Comparison of ENCODE assay signal across 8 mouse cellular contexts in the genomic region with DNA sequence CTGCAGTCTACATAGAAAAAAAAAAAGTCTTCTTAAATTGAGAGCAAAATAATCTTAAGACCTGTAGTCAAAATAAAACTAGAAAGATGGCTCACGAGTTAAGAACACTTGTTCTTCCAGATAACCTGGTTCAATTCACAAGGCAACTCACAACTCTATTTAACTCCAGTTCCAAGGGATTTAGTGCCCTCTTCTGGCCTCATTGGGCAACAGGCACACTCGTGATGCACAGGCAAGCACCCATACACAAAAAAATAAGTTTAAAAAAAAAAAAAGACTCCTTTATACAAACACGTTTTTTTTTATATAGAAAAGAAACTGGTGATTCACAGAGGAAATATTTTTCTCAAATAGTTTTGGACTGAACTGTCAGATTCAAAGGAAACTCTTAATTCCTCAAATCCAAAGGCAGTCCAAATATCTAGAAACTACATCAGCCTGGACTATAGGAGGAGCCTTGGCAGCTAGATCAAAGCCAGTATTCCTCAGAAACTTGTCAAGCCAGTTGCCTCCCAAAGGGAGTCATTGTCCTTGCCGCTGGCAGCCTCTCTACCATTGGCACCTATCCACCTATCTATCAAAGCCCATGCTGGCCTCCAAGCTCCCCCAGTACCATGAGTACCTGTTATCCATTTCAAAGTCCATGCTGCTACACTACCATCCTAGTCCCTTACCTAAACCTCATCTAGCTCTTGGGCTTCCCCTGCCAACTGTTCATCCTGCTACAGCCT. TPM values are rescaled to one million over a fixed set of nuclear protein-coding genes. Genes with fewer than 3 reads are reported as not detected.
DNase-seq lines count a peak whose midpoint lies in the region.

No protein-coding gene starts in this region.

- peak; percentile 63 for DNase-seq in adrenal gland, adult 2 months
- no peak for DNase-seq in adrenal gland, adult 18-20 months (ENCODE audit: low spot score in 2 of 2)
- peak; percentile 6 for DNase-seq in left cerebral cortex, postnatal 4 days
- DNase-seq in left cerebral cortex, postnatal 25 days (ENCODE audit: low spot score in 2 of 2), result no peak
- peak; percentile 42 for DNase-seq in adrenal gland, postnatal 10 days
- DNase-seq in kidney, postnatal 4 days, result peak; percentile 8 to 21
- no peak for DNase-seq in layer of hippocampus, adult 9-11 months
- no peak for DNase-seq in gastrocnemius, postnatal 10 days

- intact Hi-C loops in left cerebral cortex, postnatal 4 days (cut with DNase I), result loop anchor here (5.0 kb wide), 1 partner anchor 219 kb away; the partner anchor contains the start of gene Gypa
- intact Hi-C loops in left cerebral cortex, postnatal 25 days (cut with DNase I), result no loop called here

RNA-seq across cellular contexts. Expression of gene Smarca5, which starts 28.5 kb away (rescaled TPM):
- 10 to 100 TPM; 65.0 to 69.2 TPM for total RNA-seq in adrenal gland, adult 2 months (2021)
- polyA plus RNA-seq in adrenal gland, adult 2 months (2012; rRNA removed), result 16.4 and 17.8 TPM in 2 replicates
- 10 to 100 TPM; 74.5 to 77.2 TPM for total RNA-seq in adrenal gland, adult 18-20 months (2021)
- total RNA-seq in left cerebral cortex, postnatal 4 days (2021), result 10 to 100 TPM; 47.9 to 51.8 TPM
- total RNA-seq in left cerebral cortex, postnatal 25 days (2021), result 10 to 100 TPM; 54.3 to 54.6 TPM
- 10 to 100 TPM; 62.0 to 63.1 TPM for total RNA-seq in adrenal gland, postnatal 10 days (2021)
- total RNA-seq in gastrocnemius, postnatal 10 days (2021), result 10 to 100 TPM; 33.0 to 36.1 TPM

Comparison
In these comparisons a context has a peak if more than half of its experiments do, and no peak if none do; other contexts are left out.
1. DNase-seq: peak in adrenal gland, adult 2 months (single experiment), left cerebral cortex, postnatal 4 days (single experiment), adrenal gland, postnatal 10 days (single experiment) and kidney, postnatal 4 days (2 of 2); none in adrenal gland, adult 18-20 months (0 of 2), left cerebral cortex, postnatal 25 days (0 of 2), layer of hippocampus, adult 9-11 months (single experiment) and gastrocnemius, postnatal 10 days (single experiment).